Mouse (Mus musculus) small intestine, adult 2 months (tissue): ENCODE results near the gene Pdilt. TPM values are rescaled to one million over a fixed set of nuclear protein-coding genes. Genes with fewer than 3 reads are reported as not detected.
A peak's percentile ranks its signal among the peaks of the same experiment; 100 is the strongest.

ENCODE experiments used
- H3K27ac ChIP-seq: fragments of 200-500 bp; 2 replicates; pipeline ENCODE4 v1.5.1; 2012; ENCODE audit warnings: low read depth, low read length, control low read depth, inconsistent platforms; ENCODE audit not compliant: insufficient read depth
- H3K27me3 ChIP-seq: fragments of 200-500 bp; 2 replicates; pipeline ENCODE4 v1.6.1; 2012; ENCODE audit warnings: mild to moderate bottlenecking, moderate library complexity, low read length, inconsistent platforms; ENCODE audit not compliant: control insufficient read depth, insufficient read depth
- H3K36me3 ChIP-seq: fragments of 200-500 bp; 2 replicates; pipeline ENCODE4 v1.6.1; 2012; ENCODE audit warnings: mild to moderate bottlenecking, low read length, control low read depth, inconsistent platforms; ENCODE audit not compliant: control insufficient read depth, insufficient read depth
- H3K4me1 ChIP-seq: fragments of 200-500 bp; 2 replicates; pipeline ENCODE4 v1.6.1; 2012; ENCODE audit warnings: low read length, inconsistent platforms, mixed read lengths; ENCODE audit not compliant: control insufficient read depth, insufficient read depth, insufficient read length
- H3K4me3 ChIP-seq: fragments of 200-500 bp; 2 replicates; pipeline ENCODE4 v1.5.1; 2012; ENCODE audit warnings: low read depth, mild to moderate bottlenecking, control low read depth, inconsistent platforms, low read length, moderate library complexity
- CTCF ChIP-seq: fragments of 200-500 bp; IDR thresholded peaks from 2 replicates; pipeline ENCODE4 v1.5.1; 2012; ENCODE audit warnings: low read depth, mild to moderate bottlenecking, control low read depth, inconsistent platforms, low read length, moderate library complexity, mixed read lengths; ENCODE audit not compliant: insufficient replicate concordance, insufficient read length; ENCODE audit errors: extremely low read depth
- POLR2A ChIP-seq: fragments of 200-500 bp; IDR thresholded peaks from 2 replicates; pipeline ENCODE4 v1.6.1; 2012; ENCODE audit warnings: low read depth, mild to moderate bottlenecking, control low read depth, inconsistent platforms, low read length, moderate library complexity
- WGBS: fragments of 180-500 bp; shearing (Covaris S2); methylation state at CpG from one replicate; pipeline ENCODE4 v1.1.7; 2018; 5-methylcytosine and 5-hydroxymethylcytosine counted together
- polyA plus RNA-seq: library from polyadenylated mRNA; depleted of rRNA; stranded (reverse); fragments of >200 nt; gene quantifications from 2 replicates; pipeline ENCODE4 v1.2.3, GENCODE M21; 2012

The Pdilt gene
- polyA plus RNA-seq, 1 experiment, result not detected

DNA sequence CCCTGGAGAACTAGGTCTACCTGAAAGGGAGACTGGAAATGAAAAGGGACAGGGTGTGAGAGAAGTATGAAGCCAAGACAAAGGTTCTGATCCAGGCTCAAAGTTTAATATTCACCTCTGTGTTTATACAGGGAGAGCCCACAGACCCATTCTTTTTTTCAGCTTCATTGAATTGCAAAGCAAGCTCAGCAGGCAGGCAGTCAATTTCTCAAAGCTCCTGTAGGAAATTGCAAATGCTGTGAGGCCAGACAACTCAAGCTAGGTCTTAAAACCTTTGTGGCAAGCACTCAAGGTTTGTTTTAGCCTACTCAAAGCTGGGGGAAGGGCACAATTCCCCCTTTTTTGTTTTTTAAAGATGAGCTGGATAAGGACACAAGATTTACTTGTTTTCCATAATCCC is 22.3 kb upstream of the Pdilt start:
- Histone ChIP-seq H3K4me1 (no peaks in the 10 kb centered on the region), H3K27ac (no peak overlapping the region), H3K27me3 (no peaks in the 10 kb centered on the region), H3K4me3 (no peak overlapping the region), H3K36me3 (no peaks in the 10 kb centered on the region)
- TF ChIP-seq CTCF (no peak), POLR2A (no peak)

DNA sequence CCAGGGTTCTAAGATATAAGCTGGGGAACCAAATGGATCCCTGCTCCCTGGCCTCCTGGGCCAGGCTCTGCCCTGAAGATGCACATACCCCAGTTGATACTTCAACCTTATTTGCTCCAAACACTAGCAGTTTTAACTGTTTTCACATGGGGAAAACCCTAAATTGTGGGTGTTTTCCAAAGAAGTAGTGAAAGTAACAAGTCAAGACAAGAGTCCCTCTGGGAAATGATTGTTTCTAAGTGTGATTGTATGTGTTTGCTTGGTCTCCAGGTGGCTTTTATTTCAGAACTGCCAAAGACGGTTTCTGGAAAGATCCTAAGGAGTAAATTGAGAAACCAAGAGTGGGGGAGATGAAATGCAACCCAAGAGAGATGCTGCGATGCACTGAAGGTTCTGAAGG is 19.2 kb upstream of the Pdilt start:
- H3K27ac ChIP-seq, result no peak overlapping the region
- 70% methylated on average over 2 of the region's 2 CpGs for WGBS
- no peaks in the 10 kb centered on the region for H3K36me3 ChIP-seq
- H3K4me1 ChIP-seq, result no peaks in the 10 kb centered on the region
- no peaks in the 10 kb centered on the region for H3K27me3 ChIP-seq
- no peak overlapping the region for H3K4me3 ChIP-seq
- TF ChIP-seq POLR2A (no peak), CTCF (no peak)

DNA sequence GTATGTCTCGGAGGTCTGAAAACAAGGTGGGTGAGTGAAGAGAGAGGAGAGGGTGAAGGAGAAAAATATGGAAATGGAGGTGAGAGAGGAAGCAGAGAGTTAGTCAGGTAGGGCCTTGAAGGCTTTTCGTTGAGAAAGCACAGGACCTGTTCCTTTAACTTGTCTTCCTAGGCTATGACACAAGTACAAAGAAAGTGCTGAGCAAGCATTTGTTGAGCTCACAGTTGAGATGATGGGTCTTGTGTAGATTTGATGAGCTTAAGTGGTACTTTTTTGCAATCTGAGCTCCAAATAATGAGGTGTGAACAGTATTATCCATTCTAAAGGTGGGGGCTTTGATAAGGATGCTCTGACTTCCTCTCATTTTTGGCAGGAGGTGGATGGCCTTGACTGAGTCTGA is 11.1 kb upstream of the Pdilt start:
- Histone ChIP-seq H3K27ac (no peak overlapping the region), H3K4me1 (no peaks in the 10 kb centered on the region), H3K4me3 (no peak overlapping the region), H3K27me3 (no peaks in the 10 kb centered on the region), H3K36me3 (no peaks in the 10 kb centered on the region)
- WGBS, result 85% methylated on average over 2 of the region's 2 CpGs
- no peak for TF ChIP-seq CTCF
- no peak for TF ChIP-seq POLR2A

DNA sequence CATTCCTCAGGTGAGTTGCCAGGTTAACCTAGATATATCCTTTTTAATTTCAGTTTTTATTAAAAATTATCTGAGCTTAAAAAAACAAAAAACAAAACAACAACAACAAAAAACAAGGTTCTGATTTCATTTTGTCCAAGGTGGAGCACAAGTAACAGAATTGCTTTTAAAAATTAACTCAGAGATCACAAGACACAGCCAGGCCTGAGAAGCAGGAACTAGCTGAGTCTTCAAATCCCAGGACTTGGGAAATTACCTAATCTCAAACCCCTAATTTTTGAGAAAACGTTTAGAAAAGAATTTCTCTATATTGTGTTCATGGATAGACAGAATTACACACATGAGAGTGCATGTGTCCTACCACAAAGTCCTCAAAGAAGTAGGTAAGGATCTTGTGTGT is 9.6 kb upstream of the Pdilt start:
- no peak overlapping the region for H3K4me3 ChIP-seq
- WGBS, result 29% methylated on average over 1 of the region's 1 CpGs
- no peak overlapping the region for H3K27ac ChIP-seq
- no peaks in the 10 kb centered on the region for H3K27me3 ChIP-seq
- peaks cover 7% of the 10 kb centered on the region; the same call in 1 of the 2 replicates for H3K4me1 ChIP-seq
- TF ChIP-seq POLR2A (no peak), CTCF (no peak)
- no peaks in the 10 kb centered on the region for H3K36me3 ChIP-seq

GRCm38 (mm10) chr7:119528617-119529016 is 5.3 kb upstream of the Pdilt start:
- Histone ChIP-seq H3K4me3 (no peak overlapping the region), H3K36me3 (no peaks in the 10 kb centered on the region), H3K4me1 (peaks cover 29% of the 10 kb centered on the region; the same call in 1 of the 2 replicates), H3K27me3 (no peaks in the 10 kb centered on the region), H3K27ac (0 out of 2 replicates have a peak overlapping the region, but pooled peaks have one; percentile 100)
- TF ChIP-seq CTCF, result no peak
- TF ChIP-seq POLR2A, result no peak
- WGBS, result 57% methylated on average over 7 of the region's 7 CpGs

DNA sequence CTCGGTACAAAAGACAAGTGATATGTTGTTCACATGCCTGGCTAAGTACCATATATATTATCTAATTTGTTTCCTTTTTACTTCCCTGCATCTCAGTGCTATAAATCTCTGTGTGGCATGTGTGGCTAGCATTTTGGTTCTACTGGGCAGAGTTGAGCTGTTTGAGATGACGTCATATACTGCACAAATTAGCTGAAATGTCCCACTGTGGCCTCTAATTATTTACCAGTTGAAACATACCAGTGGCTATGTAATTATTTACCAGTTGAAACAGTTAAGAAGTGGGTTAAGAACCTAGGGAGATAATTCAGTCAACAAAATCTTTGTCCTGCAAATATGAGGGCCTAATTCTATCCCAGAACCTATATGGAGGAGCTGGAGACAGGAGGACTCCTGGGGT is 4.3 kb upstream of the Pdilt start:
- WGBS, result 27% methylated on average over 2 of the region's 2 CpGs
- Histone ChIP-seq H3K36me3 (no peaks in the 10 kb centered on the region), H3K27me3 (no peaks in the 10 kb centered on the region), H3K4me3 (0 out of 2 replicates have a peak overlapping the region, but pooled peaks have one; percentile 32), H3K4me1 (peaks cover 37% of the 10 kb centered on the region; the same call in 1 of the 2 replicates), H3K27ac (peak overlapping the region; percentile 100)
- TF ChIP-seq CTCF (no peak), POLR2A (no peak)

- WGBS, result 33% methylated on average over 1 of the region's 1 CpGs
- Histone ChIP-seq H3K36me3 (no peaks in the 10 kb centered on the region), H3K4me3 (0 out of 2 replicates have a peak overlapping the region, but pooled peaks have one; percentile 32), H3K4me1 (peaks cover 38% of the 10 kb centered on the region; the same call in 1 of the 2 replicates), H3K27me3 (no peaks in the 10 kb centered on the region), H3K27ac (peak overlapping the region; percentile 100)
- no peak for TF ChIP-seq POLR2A
- TF ChIP-seq CTCF, result no peak
Measured at GRCm38 (mm10) chr7:119527135-119527534, 3.8 kb upstream of the Pdilt start.
